Mouse (Mus musculus) heart, embryonic 15.5 days (tissue): ENCODE results near the gene BC053393. TPM values are rescaled to one million over a fixed set of nuclear protein-coding genes. Genes with fewer than 3 reads are reported as not detected.

Source experiments
- polyA plus RNA-seq: library from polyadenylated mRNA; unstranded; fragments of >200 nt; fragmentation: Nextera tagmentation; extraction: Ambion mirVana; gene quantifications from 2 replicates; pipeline ENCODE4 v1.2.1, GENCODE M21; 2015

BC053393 gene
- polyA plus RNA-seq, 1 experiment from 2014 or later = 0.06 TPM

Other genes with a start within 250 kb of the BC053393 start
- 0.20 and 2.3 TPM in 2 replicates for gene Itk, start 182.0 kb upstream of the BC053393 start, polyA plus RNA-seq
- not detected in 2 replicates for gene Fam71b, start 175.0 kb upstream of the BC053393 start, polyA plus RNA-seq
- 44.6 and 44.7 TPM in 2 replicates for gene Med7, start 134.6 kb upstream of the BC053393 start, polyA plus RNA-seq
- gene Havcr2, start 116.6 kb upstream of the BC053393 start, polyA plus RNA-seq = 0.06 and 0.43 TPM in 2 replicates
- gene Gm12169, start 47.3 kb upstream of the BC053393 start, polyA plus RNA-seq = not detected in 2 replicates
- not detected in 2 replicates for gene Dppa1, start 57.7 kb downstream of the BC053393 start, polyA plus RNA-seq
- 0.39 TPM in 1 of 2 replicates, not detected in the other for gene Timd2, start 135.5 kb downstream of the BC053393 start, polyA plus RNA-seq
- gene Havcr1, start 163.5 kb downstream of the BC053393 start, polyA plus RNA-seq = 0.06 and 0.34 TPM in 2 replicates
- 0.37 and 0.42 TPM in 2 replicates for gene Timd4, start 239.3 kb downstream of the BC053393 start, polyA plus RNA-seq